Mouse (Mus musculus) CH12.LX (cell line): Measurements from ENCODE around the gene Il5. TPM values are rescaled to one million over a fixed set of nuclear protein-coding genes. Genes with fewer than 3 reads are reported as not detected.

Experiments used
- DNase-seq: peaks from one replicate; pipeline ENCODE4 v3.0.0-alpha.2; 2013; ENCODE audit errors: extremely low read depth
- H3K27ac ChIP-seq: 2 replicates; pipeline ENCODE4 v1.5.1; 2012; ENCODE audit warnings: low read depth, mild to moderate bottlenecking, control low read depth, moderate library complexity; ENCODE audit not compliant: insufficient read depth
- H3K27me3 ChIP-seq: replicated peaks from 2 replicates; pipeline ENCODE3; 2012; ENCODE audit warnings: inconsistent platforms
- H3K36me3 ChIP-seq, 2 experiments: replicated peaks in 1 of 2; 2 replicates each; pipeline versions ENCODE3 to v1.6.1; 2012; ENCODE audit warnings: inconsistent platforms in 1 of 2, low read length in 1 of 2, mild to moderate bottlenecking in 1 of 2, mixed read lengths in 1 of 2, moderate library complexity in 1 of 2; ENCODE audit not compliant: control insufficient read depth in 1 of 2, insufficient read depth in 1 of 2
- H3K4me1 ChIP-seq, 2 experiments: 2 replicates each; pipeline ENCODE4 v1.6.1; 2012; ENCODE audit warnings: inconsistent platforms in 1 of 2, moderate library complexity in 1 of 2; ENCODE audit not compliant: insufficient read depth in 2 of 2, control insufficient read depth in 1 of 2
- H3K4me2 ChIP-seq: 2 replicates; pipeline ENCODE4 v1.6.1; 2012; ENCODE audit warnings: low read depth, mild to moderate bottlenecking, control low read depth; ENCODE audit not compliant: poor library complexity, insufficient read depth, severe bottlenecking
- H3K4me3 ChIP-seq, 3 experiments: fragments of 150-350 bp in 1 of 3; sonication (generic) in 1 of 3; replicated peaks in 1 of 3; 2 replicates each; pipeline versions ENCODE3 to v1.5.1; 2011 to 2012; ENCODE audit warnings: low read depth in 2 of 3, low read length in 2 of 3, mild to moderate bottlenecking in 2 of 3, moderate library complexity in 2 of 3, control low read depth in 1 of 3, improper control_type of control experiment in 1 of 3, inconsistent platforms in 1 of 3, mixed read lengths in 1 of 3; ENCODE audit not compliant: poor library complexity in 1 of 3
- H3K79me2 ChIP-seq: replicated peaks from 2 replicates; pipeline ENCODE4 v1.6.1; 2012; ENCODE audit warnings: mild to moderate bottlenecking, moderate library complexity; ENCODE audit not compliant: control insufficient read depth, poor library complexity, insufficient read depth, severe bottlenecking; ENCODE audit errors: extremely low read depth
- H3K9ac ChIP-seq: 2 replicates; pipeline ENCODE4 v1.6.1; 2012; ENCODE audit warnings: low read depth, mild to moderate bottlenecking, control low read depth, moderate library complexity; ENCODE audit not compliant: insufficient read depth
- H3K9me3 ChIP-seq: replicated peaks from 2 replicates; pipeline ENCODE3; 2012; ENCODE audit warnings: low read length, inconsistent platforms, mixed read lengths
- BHLHE40 ChIP-seq: IDR thresholded peaks from 2 replicates; pipeline ENCODE4 v1.6.1; 2011; ENCODE audit warnings: mild to moderate bottlenecking, low read depth, low read length, improper control_type of control experiment
- CHD1 ChIP-seq: IDR thresholded peaks from 2 replicates; pipeline ENCODE4 v1.6.1; 2012; ENCODE audit warnings: low read depth, low read length, improper control_type of control experiment, inconsistent platforms
- CHD2 ChIP-seq: IDR thresholded peaks from 2 replicates; pipeline ENCODE4 v1.6.1; 2011; ENCODE audit warnings: low read length, improper control_type of control experiment
- CTCF ChIP-seq, 2 experiments: IDR thresholded peaks in 1 of 2; conservative IDR thresholded peaks in 1 of 2; 2 replicates each; pipeline ENCODE4 v1.5.1; 2011 to 2012; ENCODE audit warnings: low read depth in 2 of 2, low read length in 2 of 2, improper control_type of control experiment in 1 of 2, inconsistent platforms in 1 of 2, mild to moderate bottlenecking in 1 of 2, moderate library complexity in 1 of 2
- ELF1 ChIP-seq: IDR thresholded peaks from 2 replicates; pipeline ENCODE4 v1.6.1; 2014; ENCODE audit warnings: low read depth, mild to moderate bottlenecking, inconsistent platforms, low read length, improper control_type of control experiment
- ETS1 ChIP-seq: conservative IDR thresholded peaks from 2 replicates; pipeline ENCODE4 v1.6.1; 2012; ENCODE audit warnings: low read depth, mild to moderate bottlenecking, inconsistent platforms, low read length, improper control_type of control experiment, moderate library complexity
- IRF4 ChIP-seq: IDR thresholded peaks from 2 replicates; pipeline ENCODE4 v1.6.1; 2014; ENCODE audit warnings: low read depth, mild to moderate bottlenecking, inconsistent platforms, low read length, improper control_type of control experiment
- JUND ChIP-seq: conservative IDR thresholded peaks from 2 replicates; pipeline ENCODE4 v1.6.1; 2011; ENCODE audit warnings: low read depth, low read length, improper control_type of control experiment
- MAFK ChIP-seq: IDR thresholded peaks from 2 replicates; pipeline ENCODE4 v1.6.1; 2011; ENCODE audit warnings: low read length, improper control_type of control experiment; ENCODE audit not compliant: insufficient replicate concordance
- MAX ChIP-seq: IDR thresholded peaks from 2 replicates; pipeline ENCODE4 v1.6.1; 2011; ENCODE audit warnings: low read length, improper control_type of control experiment
- MAZ ChIP-seq: IDR thresholded peaks from 2 replicates; pipeline ENCODE4 v1.6.1; 2012; ENCODE audit warnings: low read depth, mild to moderate bottlenecking, inconsistent platforms, low read length, improper control_type of control experiment, moderate library complexity
- MEF2A ChIP-seq: IDR thresholded peaks from 2 replicates; pipeline ENCODE4 v1.6.1; 2014; ENCODE audit warnings: low read depth, mild to moderate bottlenecking, inconsistent platforms, low read length, improper control_type of control experiment, borderline replicate concordance
- MXI1 ChIP-seq: IDR thresholded peaks from 2 replicates; pipeline ENCODE4 v1.6.1; 2011; ENCODE audit warnings: mild to moderate bottlenecking, low read depth, low read length, improper control_type of control experiment
- MYC ChIP-seq: IDR thresholded peaks from 2 replicates; pipeline ENCODE4 v1.6.1; 2011; ENCODE audit warnings: low read depth, mild to moderate bottlenecking, improper control_type of control experiment, low read length
- NELFE ChIP-seq: IDR thresholded peaks from 2 replicates; pipeline ENCODE4 v1.6.1; 2011; ENCODE audit warnings: low read depth, low read length, improper control_type of control experiment
- NRF1 ChIP-seq: IDR thresholded peaks from 2 replicates; pipeline ENCODE4 v1.6.1; 2014; ENCODE audit warnings: low read depth, mild to moderate bottlenecking, inconsistent platforms, low read length, improper control_type of control experiment, moderate library complexity
- POLR2A ChIP-seq: IDR thresholded peaks from 2 replicates; pipeline ENCODE4 v1.6.1; 2011; ENCODE audit warnings: low read depth, mild to moderate bottlenecking, improper control_type of control experiment, low read length
- POLR2AphosphoS2 ChIP-seq: IDR thresholded peaks from 2 replicates; pipeline ENCODE4 v1.6.1; 2011; ENCODE audit warnings: low read depth, low read length, improper control_type of control experiment
- RAD21 ChIP-seq: IDR thresholded peaks from 2 replicates; pipeline ENCODE4 v1.6.1; 2011; ENCODE audit warnings: low read depth, mild to moderate bottlenecking, low read length, improper control_type of control experiment, moderate library complexity
- RCOR1 ChIP-seq: conservative IDR thresholded peaks from 2 replicates; pipeline ENCODE4 v1.6.1; 2012; ENCODE audit warnings: low read depth, mild to moderate bottlenecking, inconsistent platforms, low read length, improper control_type of control experiment
- SIN3A ChIP-seq: IDR thresholded peaks from 2 replicates; pipeline ENCODE4 v1.6.1; 2012; ENCODE audit warnings: low read length, improper control_type of control experiment, inconsistent platforms
- TBP ChIP-seq: conservative IDR thresholded peaks from 2 replicates; pipeline ENCODE4 v1.6.1; 2011; ENCODE audit warnings: low read depth, low read length, improper control_type of control experiment
- UBTF ChIP-seq: IDR thresholded peaks from 2 replicates; pipeline ENCODE4 v1.6.1; 2012; ENCODE audit warnings: low read depth, mild to moderate bottlenecking, inconsistent platforms, low read length, improper control_type of control experiment, moderate library complexity
- USF1 ChIP-seq: IDR thresholded peaks from 2 replicates; pipeline ENCODE4 v1.6.1; 2014; ENCODE audit warnings: low read depth, mild to moderate bottlenecking, inconsistent platforms, low read length, improper control_type of control experiment
- USF2 ChIP-seq: conservative IDR thresholded peaks from 2 replicates; pipeline ENCODE4 v1.6.1; 2011; ENCODE audit warnings: low read depth, low read length, improper control_type of control experiment
- ZKSCAN1 ChIP-seq: IDR thresholded peaks from 2 replicates; pipeline ENCODE4 v1.6.1; 2012; ENCODE audit warnings: low read depth, inconsistent platforms, low read length, improper control_type of control experiment, borderline replicate concordance
- ZMIZ1 ChIP-seq: IDR thresholded peaks from 2 replicates; pipeline ENCODE4 v1.6.1; 2012; ENCODE audit warnings: low read depth, mild to moderate bottlenecking, inconsistent platforms, low read length, improper control_type of control experiment
- ZNF384 ChIP-seq: IDR thresholded peaks from 2 replicates; pipeline ENCODE4 v1.6.1; 2012; ENCODE audit warnings: low read depth, low read length, improper control_type of control experiment, inconsistent platforms
- dilution Hi-C: fragments of 300-500 bp; cut with MboI; formaldehyde crosslinking; loops from 2 replicates; pipeline ENCODE4 v1.14.3; 2020; ENCODE audit warnings: low sequenced_read_pairs; ENCODE audit not compliant: extremely low pct_unique_long_range_greater_than_20kb, extremely low pct_ligation_motif_present
- in situ Hi-C: fragments of 300-500 bp; cut with MboI; formaldehyde crosslinking; loops from 3 replicates; pipeline ENCODE4 v1.14.3; 2019; ENCODE audit warnings: low sequenced_read_pairs, low pct_ligation_motif_present, low pct_unique_long_range_greater_than_20kb, mixed read lengths
- polyA plus RNA-seq: library from polyadenylated mRNA; unstranded; fragments of >175 nt; gene quantifications from 2 replicates; pipeline ENCODE4 v1.2.1, GENCODE M21; 2012; ENCODE audit warnings: low read depth; ENCODE audit not compliant: insufficient read length
- total RNA-seq, 2 experiments: library from RNA; depleted of rRNA; stranded (reverse); fragments of 300-350 nt in 1 of 2; fragments of >200 nt in 1 of 2; gene quantifications; 2 replicates each; pipeline ENCODE4 v1.2.3; 2012 to 2014

The Il5 gene
- total and polyA plus RNA-seq, 3 experiments, result not detected

- no peak for TF ChIP-seq RAD21
- TF ChIP-seq POLR2AphosphoS2, result no peak
- peak; percentile 92 for TF ChIP-seq BHLHE40
- TF ChIP-seq SIN3A, result no peak; the same call in 1 of the 2 replicates
- TF ChIP-seq ZNF384, result no peak
- peak; percentile 40; the same call in 1 of the 2 replicates for TF ChIP-seq MXI1
- no peak for TF ChIP-seq ZKSCAN1
- TF ChIP-seq IRF4, result peak; percentile 65
- no peak; the same call in 1 of the 2 replicates for TF ChIP-seq ELF1
- TF ChIP-seq, all 38 proteins: peak for 17
These were observed 48.0 kb downstream of the Il5 start (continued) for GRCm38 (mm10) chr11:53768422-53769184.

GRCm38 (mm10) chr11:53769185-53769576 is 48.6 kb downstream of the Il5 start:
- dilution Hi-C loops, result no loop called here
- peak; percentile 40 for DNase-seq
- Histone ChIP-seq H3K9me3 (no peaks in the 10 kb centered on the region), H3K27ac (peak overlapping the region; percentile 94), H3K4me1 (peaks cover 33 to 73% of the 10 kb centered on the region in 2 experiments), H3K79me2 (peaks cover 42% of the 10 kb centered on the region), H3K4me2 (peak overlapping the region; percentile 94), H3K36me3 (peaks cover 28 to 31% of the 10 kb centered on the region in 2 experiments), H3K9ac (peak overlapping the region; percentile 58), H3K27me3 (no peaks in the 10 kb centered on the region), H3K4me3 (peak overlapping the region; percentile 31 to 77 (median 41))
- TF ChIP-seq MXI1, result no peak
- 0 out of 2 replicates have a peak, but pooled peaks have one; percentile 6 for TF ChIP-seq MAX
- in situ Hi-C loops, result no loop called here

GRCm38 (mm10) chr11:53769760-53770124 is 49.1 kb downstream of the Il5 start, which contains the start of gene Irf1:
Gene Irf1 (plus strand): TSS chr11:53770014.
- in situ Hi-C loops (no loop called here), dilution Hi-C loops (no loop called here)
- DNase-seq, result peak; percentile 97
- peak within 1 kb of the TSS; percentile 94 for H3K27ac ChIP-seq
- peaks cover 34 to 36% of the 10 kb centered on the region in 2 experiments for H3K36me3 ChIP-seq
- H3K4me2 ChIP-seq, result peak within 1 kb of the TSS; percentile 94
- peak within 1 kb of the TSS; percentile 78 for H3K9ac ChIP-seq
- H3K79me2 ChIP-seq, result peaks cover 44% of the 10 kb centered on the region
- peaks cover 33 to 73% of the 10 kb centered on the region in 2 experiments for H3K4me1 ChIP-seq
- H3K27me3 ChIP-seq, result no peaks in the 10 kb centered on the region
- H3K4me3 ChIP-seq, result peak within 1 kb of the TSS; percentile 77 to 98 (median 93)
- no peaks in the 10 kb centered on the region for H3K9me3 ChIP-seq
- TF ChIP-seq CTCF (conservative IDR thresholded peaks at IDR 0.05 in 1 of 2, IDR thresholded peaks at IDR 0.05 in 1 of 2; ENCODE audit: low read depth in 2 of 2, low read length in 2 of 2) (no peak), CHD2 (peak; percentile 90), USF2 (no peak), MXI1 (peak; percentile 89), UBTF (0 out of 2 replicates have a peak, but pooled peaks have one; percentile 7), MAZ (peak; percentile 85), MYC (no peak), BHLHE40 (no peak), ETS1 (peak; percentile 73), POLR2A (peak; percentile 98), SIN3A (peak; percentile 76; the same call in 1 of the 2 replicates), CHD1 (no peak; the same call in 1 of the 2 replicates), NRF1 (peak; percentile 68), TBP (peak; percentile 86), ZMIZ1 (peak; percentile 97), RCOR1 (0 out of 2 replicates have a peak, but pooled peaks have one; percentile 10), MAFK (0 out of 2 replicates have a peak, but pooled peaks have one; percentile 5), USF1 (peak; percentile 54; the same call in 1 of the 2 replicates), ZKSCAN1 (no peak), JUND (no peak), IRF4 (peak; percentile 67), MEF2A (peak; percentile 60), NELFE (peak; percentile 98)
